Mouse (Mus musculus) CH12.LX (cell line): ENCODE data around the gene Mybpc1. TPM values are rescaled to one million over a fixed set of nuclear protein-coding genes. Genes with fewer than 3 reads are reported as not detected.
A peak's percentile ranks its signal among the peaks of the same experiment; 100 is the strongest.
"Not testable (repeated sequence)": the region's sequence is repeated elsewhere in the genome, so short reads cannot be mapped to it uniquely, and the experiment has no call there.

Experiments used
- DNase-seq: peaks from one replicate; pipeline ENCODE4 v3.0.0-alpha.2; 2013; ENCODE audit errors: extremely low read depth
- H3K27ac ChIP-seq: 2 replicates; pipeline ENCODE4 v1.5.1; 2012; ENCODE audit warnings: low read depth, mild to moderate bottlenecking, control low read depth, moderate library complexity; ENCODE audit not compliant: insufficient read depth
- H3K27me3 ChIP-seq: replicated peaks from 2 replicates; pipeline ENCODE3; 2012; ENCODE audit warnings: inconsistent platforms
- H3K36me3 ChIP-seq, 2 experiments: replicated peaks in 1 of 2; 2 replicates each; pipeline versions ENCODE3 to v1.6.1; 2012; ENCODE audit warnings: inconsistent platforms in 1 of 2, low read length in 1 of 2, mild to moderate bottlenecking in 1 of 2, mixed read lengths in 1 of 2, moderate library complexity in 1 of 2; ENCODE audit not compliant: control insufficient read depth in 1 of 2, insufficient read depth in 1 of 2
- H3K4me1 ChIP-seq, 2 experiments: 2 replicates each; pipeline ENCODE4 v1.6.1; 2012; ENCODE audit warnings: inconsistent platforms in 1 of 2, moderate library complexity in 1 of 2; ENCODE audit not compliant: insufficient read depth in 2 of 2, control insufficient read depth in 1 of 2
- H3K4me2 ChIP-seq: 2 replicates; pipeline ENCODE4 v1.6.1; 2012; ENCODE audit warnings: low read depth, mild to moderate bottlenecking, control low read depth; ENCODE audit not compliant: poor library complexity, insufficient read depth, severe bottlenecking
- H3K4me3 ChIP-seq, 3 experiments: fragments of 150-350 bp in 1 of 3; sonication (generic) in 1 of 3; replicated peaks in 1 of 3; 2 replicates each; pipeline versions ENCODE3 to v1.5.1; 2011 to 2012; ENCODE audit warnings: low read depth in 2 of 3, low read length in 2 of 3, mild to moderate bottlenecking in 2 of 3, moderate library complexity in 2 of 3, control low read depth in 1 of 3, improper control_type of control experiment in 1 of 3, inconsistent platforms in 1 of 3, mixed read lengths in 1 of 3; ENCODE audit not compliant: poor library complexity in 1 of 3
- H3K79me2 ChIP-seq: replicated peaks from 2 replicates; pipeline ENCODE4 v1.6.1; 2012; ENCODE audit warnings: mild to moderate bottlenecking, moderate library complexity; ENCODE audit not compliant: control insufficient read depth, poor library complexity, insufficient read depth, severe bottlenecking; ENCODE audit errors: extremely low read depth
- H3K9ac ChIP-seq: 2 replicates; pipeline ENCODE4 v1.6.1; 2012; ENCODE audit warnings: low read depth, mild to moderate bottlenecking, control low read depth, moderate library complexity; ENCODE audit not compliant: insufficient read depth
- H3K9me3 ChIP-seq: replicated peaks from 2 replicates; pipeline ENCODE3; 2012; ENCODE audit warnings: low read length, inconsistent platforms, mixed read lengths
- CTCF ChIP-seq, 2 experiments: IDR thresholded peaks in 1 of 2; conservative IDR thresholded peaks in 1 of 2; 2 replicates each; pipeline ENCODE4 v1.5.1; 2011 to 2012; ENCODE audit warnings: low read depth in 2 of 2, low read length in 2 of 2, improper control_type of control experiment in 1 of 2, inconsistent platforms in 1 of 2, mild to moderate bottlenecking in 1 of 2, moderate library complexity in 1 of 2
- E2F4 ChIP-seq: IDR thresholded peaks from 2 replicates; pipeline ENCODE4 v1.6.1; 2011; ENCODE audit warnings: low read depth, low read length, improper control_type of control experiment; ENCODE audit not compliant: insufficient replicate concordance
- HCFC1 ChIP-seq: IDR thresholded peaks from 2 replicates; pipeline ENCODE4 v1.6.1; 2012; ENCODE audit warnings: low read depth, mild to moderate bottlenecking, inconsistent platforms, low read length, improper control_type of control experiment
- MAX ChIP-seq: IDR thresholded peaks from 2 replicates; pipeline ENCODE4 v1.6.1; 2011; ENCODE audit warnings: low read length, improper control_type of control experiment
- MXI1 ChIP-seq: IDR thresholded peaks from 2 replicates; pipeline ENCODE4 v1.6.1; 2011; ENCODE audit warnings: mild to moderate bottlenecking, low read depth, low read length, improper control_type of control experiment
- NRF1 ChIP-seq: IDR thresholded peaks from 2 replicates; pipeline ENCODE4 v1.6.1; 2014; ENCODE audit warnings: low read depth, mild to moderate bottlenecking, inconsistent platforms, low read length, improper control_type of control experiment, moderate library complexity
- POLR2AphosphoS2 ChIP-seq: IDR thresholded peaks from 2 replicates; pipeline ENCODE4 v1.6.1; 2011; ENCODE audit warnings: low read depth, low read length, improper control_type of control experiment
- RAD21 ChIP-seq: IDR thresholded peaks from 2 replicates; pipeline ENCODE4 v1.6.1; 2011; ENCODE audit warnings: low read depth, mild to moderate bottlenecking, low read length, improper control_type of control experiment, moderate library complexity
- ZMIZ1 ChIP-seq: IDR thresholded peaks from 2 replicates; pipeline ENCODE4 v1.6.1; 2012; ENCODE audit warnings: low read depth, mild to moderate bottlenecking, inconsistent platforms, low read length, improper control_type of control experiment
- ZNF384 ChIP-seq: IDR thresholded peaks from 2 replicates; pipeline ENCODE4 v1.6.1; 2012; ENCODE audit warnings: low read depth, low read length, improper control_type of control experiment, inconsistent platforms
- dilution Hi-C: fragments of 300-500 bp; cut with MboI; formaldehyde crosslinking; loops from 2 replicates; pipeline ENCODE4 v1.14.3; 2020; ENCODE audit warnings: low sequenced_read_pairs; ENCODE audit not compliant: extremely low pct_unique_long_range_greater_than_20kb, extremely low pct_ligation_motif_present
- in situ Hi-C: fragments of 300-500 bp; cut with MboI; formaldehyde crosslinking; loops from 3 replicates; pipeline ENCODE4 v1.14.3; 2019; ENCODE audit warnings: low sequenced_read_pairs, low pct_ligation_motif_present, low pct_unique_long_range_greater_than_20kb, mixed read lengths
- polyA plus RNA-seq: library from polyadenylated mRNA; unstranded; fragments of >175 nt; gene quantifications from 2 replicates; pipeline ENCODE4 v1.2.1, GENCODE M21; 2012; ENCODE audit warnings: low read depth; ENCODE audit not compliant: insufficient read length
- total RNA-seq, 2 experiments: library from RNA; depleted of rRNA; stranded (reverse); fragments of 300-350 nt in 1 of 2; fragments of >200 nt in 1 of 2; gene quantifications; 2 replicates each; pipeline ENCODE4 v1.2.3; 2012 to 2014

Mybpc1 gene
- total and polyA plus RNA-seq, 3 experiments = not detected

DNA sequence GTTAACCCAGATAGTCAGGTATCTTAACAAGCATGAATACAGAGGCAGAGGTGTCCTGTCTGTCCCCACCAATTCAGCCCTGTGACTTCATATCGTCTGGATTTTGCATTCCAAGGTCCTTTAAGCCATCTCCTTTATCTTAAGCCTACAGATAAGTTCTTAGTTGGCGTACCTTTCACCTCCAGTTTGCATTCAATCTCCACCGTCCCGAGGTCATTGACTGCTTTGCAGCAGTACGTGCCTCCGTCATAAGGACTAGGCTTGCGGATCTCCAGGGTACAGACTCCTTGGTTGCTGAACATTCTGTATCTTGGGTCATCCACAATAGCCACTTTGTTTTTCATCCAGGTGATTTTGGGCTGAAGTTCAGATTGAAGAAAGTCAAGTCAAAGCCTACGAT is 82.2 kb downstream of the Mybpc1 start:
- H3K27ac ChIP-seq = no peak overlapping the region
- no peaks in the 10 kb centered on the region for H3K9me3 ChIP-seq
- TF ChIP-seq POLR2AphosphoS2 (no peak), NRF1 (no peak), MAX (no peak), ZNF384 (no peak), ZMIZ1 (no peak), E2F4 (no peak), MXI1 (no peak), HCFC1 (no peak)
- dilution Hi-C loops (no loop called here), in situ Hi-C loops (no loop called here)
- no peak overlapping the region for H3K9ac ChIP-seq
- no peak for DNase-seq
- no peak overlapping the region for H3K4me2 ChIP-seq
- H3K4me1 ChIP-seq = peaks cover 0 to 6% of the 10 kb centered on the region in 2 experiments; a peak in 2 of 4 replicates
- H3K4me3 ChIP-seq = no peak overlapping the region
- no peaks in the 10 kb centered on the region for H3K27me3 ChIP-seq
- H3K79me2 ChIP-seq = no peaks in the 10 kb centered on the region
- H3K36me3 ChIP-seq = no peaks in the 10 kb centered on the region

GRCm38 (mm10) chr10:88515049-88515448 is 89.9 kb downstream of the Mybpc1 start:
- H3K79me2 ChIP-seq, H3K4me2 ChIP-seq, DNase-seq, H3K27ac ChIP-seq, H3K9ac ChIP-seq, H3K9me3 ChIP-seq, dilution Hi-C loops, in situ Hi-C loops, H3K27me3 ChIP-seq, H3K36me3 ChIP-seq, H3K4me3 ChIP-seq: not testable (repeated sequence)
- peaks cover 0 to 11% of the 10 kb centered on the region in 2 experiments; a peak in 2 of 4 replicates for H3K4me1 ChIP-seq

- Histone ChIP-seq H3K79me2 (no peaks in the 10 kb centered on the region), H3K27ac (no peak overlapping the region)
- DNase-seq = peak; percentile 17
Measured at GRCm38 (mm10) chr10:88514495-88514894, 90.5 kb downstream of the Mybpc1 start.

More at GRCm38 (mm10) chr10:88514495-88514894, 90.5 kb downstream of the Mybpc1 start:
- Histone ChIP-seq H3K9me3 (no peaks in the 10 kb centered on the region), H3K27me3 (no peaks in the 10 kb centered on the region), H3K9ac (no peak overlapping the region), H3K36me3 (no peaks in the 10 kb centered on the region), H3K4me1 (peaks cover 0 to 11% of the 10 kb centered on the region in 2 experiments; a peak in 2 of 4 replicates), H3K4me3 (no peak overlapping the region), H3K4me2 (no peak overlapping the region)
- in situ Hi-C loops = no loop called here
- TF ChIP-seq CTCF (conservative IDR thresholded peaks at IDR 0.05 in 1 of 2, IDR thresholded peaks at IDR 0.05 in 1 of 2; ENCODE audit: low read depth in 2 of 2, low read length in 2 of 2) (peak in 1 of 2 experiments; percentile 45; a peak in 2 of 4 replicates), RAD21 (no peak; the same call in 1 of the 2 replicates)
- dilution Hi-C loops = no loop called here
